Mouse (Mus musculus) erythroblast, embryonic 14.5 days (primary cell): Measurements from ENCODE around the gene Btd.

Experiments
- GATA1 ChIP-seq: IDR thresholded peaks from 2 replicates; pipeline ENCODE4 v1.6.1; 2012; ENCODE audit warnings: low read length, inconsistent platforms, mixed read lengths
- TAL1 ChIP-seq: IDR thresholded peaks from 3 replicates; pipeline ENCODE4 v1.6.1; 2012; ENCODE audit warnings: low read length, inconsistent platforms, mixed read lengths

DNA sequence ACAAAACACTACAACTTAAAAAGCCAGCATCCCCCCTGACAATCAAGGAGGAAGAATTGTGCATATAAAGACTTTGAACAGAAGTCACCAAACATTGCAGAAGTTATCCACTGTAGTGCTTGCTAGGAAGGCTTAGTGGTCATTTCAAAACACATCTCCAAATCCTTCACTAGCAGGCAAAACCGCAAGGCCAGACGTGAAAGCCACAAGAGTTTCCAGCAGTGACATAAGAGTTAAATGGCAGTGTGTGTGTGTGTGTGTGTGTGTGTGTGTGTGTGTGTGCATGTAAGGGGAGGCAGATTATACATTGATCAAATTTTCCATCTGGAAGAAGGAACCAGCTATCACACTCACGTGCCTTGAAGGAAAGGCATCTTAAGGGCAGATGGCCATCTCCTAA lies 22.8 kb upstream of the Btd start:
- TF ChIP-seq TAL1, result no peak
- TF ChIP-seq GATA1, result no peak
